Mouse (Mus musculus): ENCODE data around the gene Nap1l1. TPM values are rescaled to one million over a fixed set of nuclear protein-coding genes. Genes with fewer than 3 reads are reported as not detected.

The Nap1l1 gene
- polyA plus RNA-seq, 1 experiment, result 254 TPM

DNA sequence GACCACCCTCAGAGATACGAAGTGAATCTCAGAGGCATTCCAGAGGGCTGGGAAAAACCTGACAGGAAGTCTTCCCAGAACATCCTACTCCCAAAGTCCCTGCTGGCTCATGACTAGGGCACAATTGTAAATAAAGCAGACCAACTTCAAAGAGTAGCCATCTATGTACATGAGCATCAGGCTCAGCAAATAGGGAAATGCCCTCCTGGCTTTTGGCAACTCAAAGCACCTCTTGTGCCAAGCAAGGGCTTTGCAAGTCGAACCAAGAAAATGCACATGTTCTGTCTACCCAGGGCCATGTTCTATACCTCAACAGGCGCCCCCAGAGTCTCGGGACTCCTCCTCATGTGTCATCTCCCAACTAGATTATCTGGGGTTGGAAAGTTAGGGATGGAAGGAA, 48.6 kb downstream of the Nap1l1 start:
- no peak for TF ChIP-seq GATA1 (IDR thresholded peaks at IDR 0.05; ENCODE audit: low read length)

DNA sequence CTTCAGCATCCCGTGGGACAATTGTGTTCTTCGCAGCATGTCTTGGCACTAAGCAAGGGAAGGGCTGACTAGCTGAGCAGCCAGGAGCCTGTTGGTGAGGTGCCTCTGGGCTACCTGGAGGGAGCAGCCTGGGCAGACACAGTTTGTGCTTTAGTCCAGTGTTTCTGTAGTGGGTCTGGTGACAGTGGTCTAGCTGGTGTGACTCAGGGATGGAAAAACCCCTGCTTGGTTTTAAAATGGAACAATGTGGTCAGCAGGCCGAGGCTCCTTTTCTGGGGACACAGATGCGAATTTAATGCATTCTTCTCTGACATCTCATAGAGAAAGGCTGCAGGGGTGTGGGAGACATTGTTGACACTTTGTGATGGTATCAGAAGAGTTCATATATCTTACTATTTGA, 49.2 kb downstream of the Nap1l1 start:
- no peak for TF ChIP-seq GATA1 (IDR thresholded peaks at IDR 0.05; ENCODE audit: low read length)

DNA sequence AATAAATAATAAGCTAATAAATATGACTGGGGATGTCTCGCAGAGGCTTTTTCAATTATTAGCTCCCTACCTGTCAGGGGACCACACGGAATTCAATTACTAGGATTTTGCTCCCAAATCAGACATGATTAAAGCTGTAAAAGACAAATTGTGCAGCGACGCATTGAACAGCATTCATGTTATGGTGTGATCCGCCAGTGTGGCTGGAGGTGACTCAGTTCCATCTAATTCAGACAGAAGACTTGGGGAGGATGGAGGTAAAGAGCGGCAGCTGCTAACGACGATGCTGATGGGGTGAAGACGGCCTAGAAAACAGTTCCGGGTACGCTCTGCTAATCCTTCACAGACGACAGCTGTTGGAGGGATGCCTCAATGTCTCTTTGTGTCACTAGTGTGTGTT, 50.9 kb downstream of the Nap1l1 start:
- no peak for TF ChIP-seq GATA1 (IDR thresholded peaks at IDR 0.05; ENCODE audit: low read length)

DNA sequence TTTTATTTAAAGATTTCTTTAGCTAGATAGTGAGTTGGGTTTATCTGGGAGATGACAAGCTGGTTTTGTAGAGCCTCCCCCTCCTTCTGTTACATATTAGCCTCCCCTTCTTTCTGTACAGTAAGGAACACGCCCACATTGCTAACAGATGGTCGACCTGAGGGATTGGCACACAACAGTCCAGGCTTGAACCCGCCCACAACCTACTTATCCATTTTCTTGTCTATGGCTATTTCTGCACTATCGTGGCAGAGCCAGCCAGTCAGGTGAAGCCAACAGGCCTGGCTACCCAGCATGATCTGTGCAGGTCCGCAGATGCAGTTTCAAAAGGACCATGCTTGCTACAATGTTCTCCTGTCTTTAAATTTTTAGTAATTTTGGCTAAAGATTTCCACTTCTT, 54.0 kb downstream of the Nap1l1 start:
- TF ChIP-seq GATA1 (IDR thresholded peaks at IDR 0.05; ENCODE audit: low read length), result no peak

DNA sequence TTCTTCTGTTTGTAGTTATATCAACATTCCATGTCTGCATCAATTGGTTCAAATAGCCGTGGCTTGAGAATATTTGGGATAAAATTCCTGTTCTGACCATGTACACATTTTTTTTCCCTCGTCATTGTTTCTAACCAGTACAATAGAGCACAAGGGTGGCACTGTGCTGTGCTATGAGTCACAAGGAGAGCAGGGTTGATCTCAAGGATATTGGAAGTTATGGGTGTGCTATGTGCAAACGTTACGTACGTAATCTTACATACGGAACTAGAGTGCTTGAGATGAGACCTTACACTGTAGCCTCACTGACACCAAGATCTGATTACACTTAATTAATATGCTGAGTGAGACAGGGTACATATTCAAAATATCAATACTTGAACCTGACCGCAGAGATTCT, 54.6 kb downstream of the Nap1l1 start:
- TF ChIP-seq GATA1 (IDR thresholded peaks at IDR 0.05; ENCODE audit: low read length), result no peak

DNA sequence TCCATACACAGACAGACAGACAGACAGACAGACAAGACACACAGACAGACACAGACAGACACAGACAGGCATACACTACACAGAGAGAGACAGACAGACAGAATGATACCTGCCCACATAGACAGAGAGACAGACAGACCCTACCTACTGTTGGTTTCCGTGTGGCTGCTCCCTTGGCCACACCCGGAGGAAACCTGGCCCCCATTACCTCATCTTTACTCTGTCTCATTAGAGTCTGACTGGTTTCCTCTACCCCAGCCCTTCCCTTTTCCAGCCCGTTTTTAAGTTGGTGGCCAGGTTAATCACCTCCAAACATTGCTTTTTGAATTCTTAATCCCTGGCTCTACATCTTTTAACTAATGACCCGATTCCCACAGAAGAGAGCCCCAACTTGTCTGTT, 55.3 kb downstream of the Nap1l1 start:
- no peak for TF ChIP-seq GATA1 (IDR thresholded peaks at IDR 0.05; ENCODE audit: low read length)

DNA sequence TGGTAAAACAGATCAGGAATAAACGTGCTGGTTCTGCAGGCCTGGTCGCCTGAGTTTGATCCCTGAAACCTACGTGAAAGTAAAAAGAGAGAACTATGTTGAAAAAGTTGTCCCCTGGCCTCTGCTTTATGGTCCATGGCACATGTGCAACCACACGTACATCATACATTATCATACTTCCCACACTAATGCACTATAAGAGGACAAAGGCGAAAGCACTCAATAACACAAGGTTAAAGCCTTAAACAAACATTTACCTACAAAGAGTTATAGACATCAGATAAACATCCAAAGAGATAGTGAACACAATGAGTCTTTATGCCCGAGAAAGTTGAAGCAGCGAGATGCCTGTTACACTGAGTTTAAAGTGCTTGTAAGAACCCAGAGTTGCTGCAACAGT, 57.4 kb downstream of the Nap1l1 start:
- TF ChIP-seq GATA1 (IDR thresholded peaks at IDR 0.05; ENCODE audit: low read length), result no peak

DNA sequence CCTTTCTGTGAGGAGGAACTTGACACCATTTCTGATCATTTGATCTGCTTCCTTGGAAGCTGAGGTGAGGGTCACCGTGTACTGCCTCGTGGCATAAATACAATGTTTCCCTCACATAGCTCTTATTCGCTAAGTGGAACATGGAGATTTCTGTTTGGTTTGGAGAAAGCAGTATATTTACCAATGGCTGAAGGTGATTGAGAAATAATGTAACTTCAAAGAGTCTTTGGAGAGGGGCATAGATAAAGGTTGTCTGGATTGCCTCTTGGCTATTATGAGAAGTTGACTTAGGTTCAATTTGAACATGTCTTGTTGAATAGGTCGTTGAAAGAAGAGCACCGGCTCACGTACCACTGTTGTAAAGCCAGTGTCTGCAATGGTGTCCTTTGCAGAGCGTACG, 61.7 kb downstream of the Nap1l1 start:
- TF ChIP-seq GATA1 (IDR thresholded peaks at IDR 0.05; ENCODE audit: low read length), result no peak

DNA sequence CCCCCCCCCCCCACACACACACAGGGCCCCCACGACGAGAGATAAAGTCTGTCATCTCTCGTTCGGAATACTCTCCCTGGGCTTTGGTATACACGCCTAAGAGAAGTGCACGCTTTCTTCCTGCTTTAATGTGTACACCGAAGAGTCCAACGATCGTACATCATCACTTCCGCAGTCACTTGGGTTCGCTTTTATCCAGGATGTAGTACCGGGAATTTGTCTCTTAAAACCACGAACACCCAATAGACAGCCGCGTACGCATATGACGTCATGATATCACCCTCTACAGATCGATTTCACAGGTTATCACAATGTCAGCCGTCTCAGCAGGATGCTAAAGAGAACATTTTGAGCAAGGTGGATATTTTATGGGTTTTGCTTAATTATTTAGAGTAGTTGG, 64.4 kb downstream of the Nap1l1 start:
- TF ChIP-seq GATA1 (IDR thresholded peaks at IDR 0.05; ENCODE audit: low read length), result no peak

DNA sequence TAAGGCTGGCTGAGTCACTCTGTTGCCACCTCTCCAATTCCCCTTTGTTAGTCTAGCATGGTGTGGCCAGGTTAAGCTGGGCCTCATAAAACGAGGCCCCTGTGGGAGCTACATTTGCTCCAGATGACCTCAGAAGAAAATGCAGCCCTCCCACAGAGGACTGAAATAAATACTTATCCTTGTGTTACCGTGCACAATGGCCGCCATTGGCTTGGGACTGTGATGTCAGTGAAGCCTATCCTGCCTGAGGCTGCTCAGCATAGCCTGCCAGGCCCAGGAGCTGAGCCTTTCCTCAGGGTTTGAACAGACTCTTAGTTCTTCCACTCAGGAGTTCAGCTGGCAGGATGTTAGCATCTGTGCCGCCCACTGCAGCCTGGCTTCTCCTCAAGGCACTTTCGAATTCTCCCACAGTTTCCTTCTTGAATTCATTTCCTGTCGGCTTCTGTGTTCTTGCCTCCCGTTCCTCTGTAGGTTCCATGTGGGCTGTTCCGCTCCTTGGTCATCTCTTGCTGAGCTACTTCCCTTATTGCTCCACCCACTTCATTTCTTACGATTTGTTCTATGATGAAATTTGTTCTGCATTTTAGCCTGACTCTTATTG, 66.8 kb downstream of the Nap1l1 start:
- TF ChIP-seq GATA1 (IDR thresholded peaks at IDR 0.05; ENCODE audit: low read length), result no peak

DNA sequence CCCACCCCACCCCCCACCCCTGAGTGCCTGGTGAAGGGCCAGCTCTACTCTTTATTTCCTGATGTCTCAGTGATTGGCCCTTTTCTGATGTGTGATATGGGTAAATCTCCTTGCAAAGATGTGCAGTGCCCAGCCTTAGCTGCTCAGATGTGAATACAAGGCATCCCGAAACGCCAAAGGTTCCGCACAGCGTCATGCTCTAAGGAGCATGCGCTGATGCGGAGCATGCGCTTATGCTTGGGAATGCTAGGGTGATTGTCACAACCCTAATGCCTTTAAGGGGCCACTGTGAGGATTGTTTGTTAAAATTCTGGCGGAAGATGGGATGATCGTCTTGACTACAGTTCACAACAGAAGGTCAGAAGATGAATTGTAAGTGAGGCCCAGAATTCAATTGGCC, 67.7 kb downstream of the Nap1l1 start:
- no peak for TF ChIP-seq GATA1 (IDR thresholded peaks at IDR 0.05; ENCODE audit: low read length)

DNA sequence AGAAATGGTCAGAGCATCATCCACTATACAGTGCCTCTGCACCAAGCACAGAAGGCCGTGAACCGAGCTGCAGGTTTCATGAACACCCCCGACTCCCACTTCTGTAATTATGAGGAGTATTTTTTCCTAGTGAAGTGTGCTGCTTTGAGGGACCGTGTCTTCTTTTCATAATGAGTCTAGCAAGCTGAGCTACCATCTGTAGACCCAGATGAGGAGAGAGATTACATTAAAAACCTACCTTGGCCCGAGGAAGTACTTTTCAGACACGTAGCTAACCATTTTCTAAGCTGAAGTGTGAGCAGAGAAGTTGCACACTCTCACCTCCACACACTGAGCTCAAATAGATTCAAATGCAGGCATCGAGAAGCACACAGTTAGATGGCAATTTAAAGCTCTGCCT, 70.1 kb downstream of the Nap1l1 start:
- TF ChIP-seq GATA1 (IDR thresholded peaks at IDR 0.05; ENCODE audit: low read length), result no peak

DNA sequence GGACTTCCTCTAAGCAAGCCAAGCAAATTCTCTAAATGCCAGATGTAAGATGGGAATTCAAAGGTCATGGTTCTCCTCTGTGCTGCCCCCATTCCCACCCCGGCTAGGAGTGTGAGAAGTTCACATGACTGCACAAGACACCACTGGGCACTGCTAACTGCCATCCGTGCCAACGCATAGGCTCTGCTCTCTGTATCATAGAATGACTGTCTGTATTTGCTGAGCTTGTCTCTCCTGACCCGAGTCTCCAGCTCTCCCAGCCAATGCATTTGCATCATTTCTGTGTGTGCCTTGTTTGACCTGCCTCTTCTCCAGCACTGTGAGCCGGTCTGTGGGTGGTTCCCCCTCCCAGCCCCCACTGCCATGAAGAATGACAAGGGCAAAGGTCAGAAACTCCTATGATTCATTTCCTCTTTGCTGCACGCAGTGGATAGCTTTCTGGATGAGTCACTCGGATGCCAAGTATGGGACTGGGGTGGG, 70.8 kb downstream of the Nap1l1 start:
- TF ChIP-seq GATA1 (IDR thresholded peaks at IDR 0.05; ENCODE audit: low read length), result no peak

DNA sequence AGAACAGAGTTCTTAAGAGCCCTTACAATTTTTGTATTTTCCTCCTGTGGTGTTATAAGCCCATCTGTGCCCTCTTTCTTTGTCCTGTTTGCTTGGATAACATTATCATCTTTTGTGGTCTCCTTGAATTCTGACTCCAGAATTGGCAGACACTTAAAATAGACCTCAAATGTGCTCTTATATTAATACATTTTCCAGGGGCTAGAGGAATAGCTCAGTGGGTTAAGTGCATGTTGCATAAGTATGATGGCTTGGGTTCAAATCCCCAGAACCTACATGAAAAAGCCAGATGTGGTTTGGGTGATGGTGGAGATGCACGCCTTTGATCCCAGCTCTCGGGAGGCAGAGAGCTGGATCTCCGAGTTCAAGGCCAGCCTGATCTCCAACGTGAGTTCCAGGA, 71.3 kb downstream of the Nap1l1 start:
- no peak for TF ChIP-seq GATA1 (IDR thresholded peaks at IDR 0.05; ENCODE audit: low read length)

DNA sequence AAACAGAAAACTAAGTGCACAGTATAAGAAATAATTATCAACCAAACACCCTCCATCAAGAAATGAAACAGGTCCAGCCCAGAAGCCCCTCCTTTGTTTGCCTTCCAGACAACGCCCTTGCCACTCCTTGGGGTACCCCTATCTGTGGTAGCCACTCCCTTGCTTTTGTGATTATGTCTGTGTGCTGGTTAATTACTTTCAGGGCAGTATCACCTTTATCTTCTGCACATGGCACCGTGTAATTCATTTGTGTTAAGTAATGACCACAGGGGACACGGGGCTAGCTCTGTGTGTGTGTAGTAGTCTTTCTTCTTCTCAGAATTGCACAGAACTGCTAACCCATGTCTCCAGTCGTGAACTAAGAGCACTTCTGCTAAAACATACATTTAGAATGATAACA, 72.6 kb downstream of the Nap1l1 start:
- no peak for TF ChIP-seq GATA1 (IDR thresholded peaks at IDR 0.05; ENCODE audit: low read length)

Other genes starting within 250 kb of the Nap1l1 start
- 0.65 and 0.94 TPM in 2 replicates for gene Bbs10, start 174.5 kb upstream of the Nap1l1 start, polyA plus RNA-seq (2012)
- gene Phlda1, start 33.1 kb downstream of the Nap1l1 start, polyA plus RNA-seq (2012), result 82.8 and 88.8 TPM in 2 replicates

Measured in G1E-ER4 (cell line).